Mouse (Mus musculus) small intestine, adult 2 months (tissue): ENCODE data around the gene Atl2.

ENCODE experiments used
- CTCF ChIP-seq: fragments of 200-500 bp; IDR thresholded peaks from 2 replicates; pipeline ENCODE4 v1.5.1; 2012; ENCODE audit warnings: low read depth, mild to moderate bottlenecking, control low read depth, inconsistent platforms, low read length, moderate library complexity, mixed read lengths; ENCODE audit not compliant: insufficient replicate concordance, insufficient read length; ENCODE audit errors: extremely low read depth
- POLR2A ChIP-seq: fragments of 200-500 bp; IDR thresholded peaks from 2 replicates; pipeline ENCODE4 v1.6.1; 2012; ENCODE audit warnings: low read depth, mild to moderate bottlenecking, control low read depth, inconsistent platforms, low read length, moderate library complexity

GRCm38 (mm10) chr17:79920355-79920754 lies 24.4 kb upstream of the Atl2 start:
- TF ChIP-seq CTCF (no peak), POLR2A (no peak)
